Mouse (Mus musculus) embryo, embryonic 10.5 days (tissue): ENCODE measurements at regions not wholly inside any gene's neighbourhood (a gene's known extent, or its start where the extent isn't known, plus 50 kb on each side); places are given as distances from the start of the nearest gene placed in this dataset.

Source experiments
- DNase-seq: peaks from one replicate; pipeline ENCODE4 v3.0.0-alpha.2; 2015; ENCODE audit warnings: low spot score

DNA sequence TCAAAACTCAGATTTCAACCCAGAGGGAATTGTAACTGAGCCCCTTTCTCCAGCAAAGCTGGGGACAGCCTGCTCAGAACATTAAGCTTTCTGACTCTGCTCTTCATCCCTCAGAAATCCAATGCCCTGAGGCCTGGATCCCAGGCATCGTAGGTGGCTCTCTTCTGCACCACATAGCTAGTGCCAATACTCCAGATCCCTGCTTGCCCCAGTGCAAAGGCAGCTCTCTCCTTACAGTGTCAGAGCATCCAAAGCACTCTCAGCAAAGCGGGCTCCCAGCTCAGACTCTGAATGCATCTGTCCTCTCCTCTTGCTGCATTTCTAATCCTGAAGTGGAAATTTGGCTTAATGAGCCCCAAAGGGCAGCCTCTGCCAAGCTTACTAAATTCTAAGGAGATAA lies 59.4 kb upstream of the Ddit4l start:
- no peak for DNase-seq

DNA sequence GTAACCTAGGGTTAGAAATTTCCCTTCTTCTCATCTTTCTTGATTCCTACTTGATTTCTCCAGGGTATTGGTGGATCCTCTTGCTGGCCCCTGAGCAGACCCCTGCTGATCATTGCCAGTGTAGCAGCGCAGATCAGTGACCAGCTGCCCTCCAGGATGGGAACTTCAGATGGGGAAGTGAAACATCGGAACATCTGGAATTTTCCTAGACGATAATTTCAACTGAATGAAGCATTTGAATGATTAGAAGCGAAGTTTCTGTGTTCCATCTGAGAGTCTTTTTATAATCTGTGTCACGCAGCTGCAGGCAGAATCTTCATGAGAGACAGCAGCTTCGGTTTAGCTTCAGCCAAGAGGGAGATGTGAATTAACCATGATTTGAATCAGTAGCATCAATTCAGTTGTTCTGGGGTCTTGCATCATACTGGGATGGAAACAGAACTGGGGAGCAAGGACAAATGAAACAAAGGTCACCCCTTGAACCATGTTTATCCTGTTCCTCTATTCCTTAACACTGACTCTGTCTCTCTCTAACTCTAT lies 57.8 kb upstream of the Ddit4l start:
- no peak for DNase-seq

DNA sequence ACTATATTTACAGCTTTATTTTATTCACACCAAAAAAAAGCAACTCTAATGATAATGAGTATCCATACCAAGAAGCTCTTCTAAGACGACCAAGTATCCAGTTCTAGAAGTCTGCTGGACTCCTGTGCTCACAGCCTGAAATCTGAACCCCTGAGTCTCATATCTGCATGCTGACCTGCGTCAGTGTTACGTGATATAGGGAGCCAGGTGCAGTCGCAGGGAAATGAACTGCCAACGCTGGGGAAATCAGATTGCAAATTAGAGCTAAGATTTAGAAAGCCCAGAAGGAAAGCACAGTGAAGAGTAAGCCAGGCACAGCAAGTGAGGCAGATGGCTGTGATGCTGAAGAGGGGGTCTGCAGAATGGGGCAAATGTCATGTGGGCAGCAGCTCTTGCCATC lies 57.1 kb upstream of the Ddit4l start:
- no peak for DNase-seq

GRCm38 (mm10) chr3:137568580-137569313 lies 52.7 kb upstream of the Ddit4l start:
- no peak for DNase-seq
